Mouse (Mus musculus) MEL (cell line): ENCODE measurements around the gene Igsf8.

ENCODE experiments used
- CTCF ChIP-seq, 3 experiments: IDR thresholded peaks in 2 of 3; conservative IDR thresholded peaks in 1 of 3; 2 replicates each; pipeline ENCODE4 v1.5.1; 2011 to 2012; ENCODE audit warnings: low read length in 3 of 3, low read depth in 2 of 3, mild to moderate bottlenecking in 2 of 3, improper control_type of control experiment in 1 of 3, inconsistent platforms in 1 of 3, mixed read lengths in 1 of 3, moderate library complexity in 1 of 3; ENCODE audit not compliant: control insufficient read depth in 1 of 3, insufficient read depth in 1 of 3, poor library complexity in 1 of 3, severe bottlenecking in 1 of 3
- GABPA ChIP-seq: IDR thresholded peaks from 2 replicates; pipeline ENCODE4 v1.6.1; 2012; ENCODE audit warnings: low read depth, mild to moderate bottlenecking, inconsistent platforms, low read length, improper control_type of control experiment, moderate library complexity
- POLR2A ChIP-seq, 2 experiments: IDR thresholded peaks; 2 replicates each; pipeline ENCODE4 v1.6.1; 2011 to 2012; ENCODE audit warnings: low read length in 2 of 2, mild to moderate bottlenecking in 2 of 2, control low read depth in 1 of 2, improper control_type of control experiment in 1 of 2, low read depth in 1 of 2, moderate library complexity in 1 of 2; ENCODE audit not compliant: control insufficient read depth in 1 of 2, insufficient read depth in 1 of 2, poor library complexity in 1 of 2
- SMC3 ChIP-seq: IDR thresholded peaks from 2 replicates; pipeline ENCODE4 v1.6.1; 2011; ENCODE audit warnings: low read depth, low read length, improper control_type of control experiment

DNA sequence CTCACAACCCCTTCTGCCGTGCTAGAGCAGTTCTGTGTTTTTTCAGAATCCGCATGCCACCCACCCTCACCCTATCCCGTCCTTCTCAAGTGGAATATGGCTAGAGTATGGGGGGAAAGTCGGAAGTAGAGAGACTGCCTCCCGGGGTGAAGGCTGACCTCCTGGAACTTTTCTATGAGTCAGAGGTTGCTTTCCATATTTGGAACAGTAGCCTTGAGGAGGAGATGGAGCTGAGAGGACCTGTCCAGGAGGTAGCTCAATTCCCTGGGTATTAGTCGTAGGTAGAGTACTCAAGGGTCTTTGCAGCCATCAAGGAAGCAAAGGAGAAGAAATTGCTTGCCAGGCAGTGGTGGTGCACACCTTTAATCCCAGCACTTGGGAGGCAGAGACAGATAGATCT is 90.6 kb downstream of the Igsf8 start:
- TF ChIP-seq CTCF (IDR thresholded peaks at IDR 0.05 in 2 of 3, conservative IDR thresholded peaks at IDR 0.05 in 1 of 3; ENCODE audit: control insufficient read depth in 1 of 3, insufficient read depth in 1 of 3, low read depth in 2 of 3, low read length in 3 of 3, poor library complexity in 1 of 3, severe bottlenecking in 1 of 3) (no peak), POLR2A (IDR thresholded peaks at IDR 0.05; ENCODE audit: control insufficient read depth in 1 of 2, insufficient read depth in 1 of 2, low read depth in 1 of 2, low read length in 2 of 2, poor library complexity in 1 of 2) (no peak), GABPA (no peak), SMC3 (no peak)
